Mouse (Mus musculus) olfactory bulb, adult 2 months (tissue): ENCODE data around the gene Ppwd1.

ENCODE experiments used
- CTCF ChIP-seq: fragments of 200-500 bp; IDR thresholded peaks from 2 replicates; pipeline ENCODE4 v1.5.1; 2012; ENCODE audit warnings: low read depth, mild to moderate bottlenecking, low read length, moderate library complexity; ENCODE audit not compliant: insufficient read depth
- POLR2A ChIP-seq: fragments of 200-500 bp; IDR thresholded peaks from 2 replicates; pipeline ENCODE4 v1.6.1; 2012; ENCODE audit warnings: mild to moderate bottlenecking, low read depth, low read length, moderate library complexity; ENCODE audit not compliant: insufficient read depth

- TF ChIP-seq CTCF, result no peak
- TF ChIP-seq POLR2A, result no peak
Observed at GRCm38 (mm10) chr13:104229181-104229580, 538 bp upstream of the Ppwd1 start.
